Mouse (Mus musculus) WW6 (cell line): ENCODE data around the gene Mta1.

ENCODE experiments used
- DNase-seq: peaks from one replicate; pipeline ENCODE4 v3.0.0-alpha.2; 2013; ENCODE audit warnings: low read depth, low spot score

Gene Mta1

DNA sequence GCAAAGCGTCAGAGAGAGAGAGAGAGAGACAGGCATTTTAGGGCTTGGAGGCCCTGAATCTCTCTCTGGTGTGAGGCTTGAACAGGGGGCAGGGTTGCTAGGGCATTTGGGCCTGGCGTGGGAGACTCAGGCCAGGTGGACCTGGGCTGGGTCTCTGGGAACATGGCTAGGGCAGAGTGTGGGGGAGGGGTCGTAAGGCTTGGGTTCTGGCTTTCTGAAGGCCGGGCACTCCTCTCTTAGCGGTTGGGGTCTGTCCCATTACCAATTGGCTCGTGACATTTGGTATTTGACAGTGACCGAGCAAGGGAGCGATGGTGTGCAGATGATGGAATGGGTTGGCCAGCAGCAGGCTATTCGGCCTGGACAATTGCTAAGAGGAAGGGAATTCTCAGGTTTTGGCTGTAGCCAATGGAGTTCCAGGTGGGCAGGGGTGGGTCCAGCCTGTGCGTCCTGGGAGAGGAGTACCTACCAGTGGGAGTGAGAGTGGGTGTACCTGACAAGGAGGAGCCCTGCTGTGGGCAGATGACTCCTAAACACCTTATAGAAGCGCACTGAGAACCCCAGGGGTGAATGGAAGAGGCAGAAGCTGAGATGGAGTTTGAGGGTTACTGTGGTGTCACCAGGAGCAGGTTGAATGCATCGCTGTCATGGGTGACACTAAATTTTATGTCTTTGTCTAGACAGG, 88.4 kb downstream of the Mta1 start:
- DNase-seq = no peak
